Mouse (Mus musculus): ENCODE results near the gene Tpcn1. TPM values are rescaled to one million over a fixed set of nuclear protein-coding genes. Genes with fewer than 3 reads are reported as not detected.
A peak's percentile ranks its signal among the peaks of the same experiment; 100 is the strongest.

Gene Tpcn1
- polyA plus RNA-seq, 1 experiment from 2014 or later, result 25.3 TPM

DNA sequence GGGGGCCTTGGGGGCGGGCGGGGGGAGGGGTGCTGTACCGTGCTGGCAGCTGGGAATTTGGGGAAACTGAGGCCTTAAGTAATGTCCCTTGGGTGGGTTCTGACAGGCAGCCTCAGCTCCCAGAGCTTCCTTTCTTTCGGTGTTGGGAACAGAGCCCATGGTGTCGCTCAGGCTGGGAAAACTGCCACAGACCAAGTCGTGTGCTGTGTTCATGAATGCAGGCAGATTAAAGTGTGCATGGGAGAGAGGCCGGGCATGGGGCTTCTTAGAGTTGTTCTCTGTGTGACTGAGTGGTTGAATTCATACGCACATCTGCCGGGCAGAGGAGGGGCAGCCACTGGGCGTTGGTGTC lies 33.3 kb upstream of the Tpcn1 start:
- peaks cover 68% of the 10 kb centered on the region for H3K36me3 ChIP-seq
- 89% methylated on average over 10 of the region's 10 CpGs for WGBS
- ATAC-seq, result no peak

DNA sequence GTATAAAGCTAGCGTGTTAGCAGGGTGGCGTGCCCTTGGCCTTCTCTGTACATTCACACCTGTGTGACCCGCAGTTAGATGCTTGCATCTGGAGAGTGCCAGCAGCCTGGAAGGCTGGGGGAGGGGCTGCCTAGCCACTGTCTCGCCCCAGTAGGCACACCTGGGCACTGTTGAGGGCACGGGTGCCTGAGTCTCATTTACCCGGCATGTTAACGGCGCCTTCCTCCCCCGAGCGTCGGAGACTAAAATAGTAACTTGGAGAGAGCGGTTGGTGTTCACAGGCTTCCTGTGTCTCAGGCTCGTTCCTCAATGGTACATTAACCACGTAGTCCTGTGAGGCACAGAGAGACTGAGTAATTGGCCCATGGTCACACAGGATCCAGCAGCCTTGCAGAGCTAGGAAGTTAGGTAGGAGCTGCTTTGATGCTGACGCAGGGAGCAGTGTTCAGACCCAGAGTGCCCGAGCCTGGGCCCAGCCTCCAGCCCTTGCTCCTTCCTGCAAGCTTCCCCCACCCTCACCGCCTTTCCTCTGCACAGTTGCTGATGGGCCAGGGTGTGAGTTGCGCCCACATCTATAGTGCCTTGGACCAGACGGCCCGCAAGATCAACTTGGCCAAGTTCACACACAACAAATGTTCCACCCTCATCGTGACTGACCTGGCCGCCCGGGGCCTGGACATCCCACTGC lies 32.7 kb upstream of the Tpcn1 start:
- no peaks in the 10 kb centered on the region for H3K27me3 ChIP-seq (replicated peaks)
- H3K4me3 ChIP-seq (replicated peaks), result no peak overlapping the region
- H3K4me2 ChIP-seq (replicated peaks), result no peak overlapping the region
- H3K27ac ChIP-seq, result no peak overlapping the region
- H3K4me1 ChIP-seq (replicated peaks), result no peaks in the 10 kb centered on the region; the same call in 1 of the 2 replicates
- H3K9me3 ChIP-seq, result no peaks in the 10 kb centered on the region
- H3K36me3 ChIP-seq, result peaks cover 65% of the 10 kb centered on the region
- WGBS, result 91% methylated on average over 23 of the region's 23 CpGs
- ATAC-seq, result no peak; the same call in 1 of the 2 replicates
- no peak overlapping the region for H3K9ac ChIP-seq

More for the DNA sequence above, 33.3 kb upstream of the Tpcn1 start:
- H3K4me1 ChIP-seq (replicated peaks), result no peaks in the 10 kb centered on the region; the same call in 1 of the 2 replicates
- no peaks in the 10 kb centered on the region for H3K9me3 ChIP-seq
- H3K9ac ChIP-seq, result no peak overlapping the region
- H3K4me2 ChIP-seq (replicated peaks), result no peak overlapping the region
- H3K4me3 ChIP-seq (replicated peaks), result no peak overlapping the region
- H3K27ac ChIP-seq, result no peak overlapping the region
- H3K27me3 ChIP-seq (replicated peaks), result no peaks in the 10 kb centered on the region

DNA sequence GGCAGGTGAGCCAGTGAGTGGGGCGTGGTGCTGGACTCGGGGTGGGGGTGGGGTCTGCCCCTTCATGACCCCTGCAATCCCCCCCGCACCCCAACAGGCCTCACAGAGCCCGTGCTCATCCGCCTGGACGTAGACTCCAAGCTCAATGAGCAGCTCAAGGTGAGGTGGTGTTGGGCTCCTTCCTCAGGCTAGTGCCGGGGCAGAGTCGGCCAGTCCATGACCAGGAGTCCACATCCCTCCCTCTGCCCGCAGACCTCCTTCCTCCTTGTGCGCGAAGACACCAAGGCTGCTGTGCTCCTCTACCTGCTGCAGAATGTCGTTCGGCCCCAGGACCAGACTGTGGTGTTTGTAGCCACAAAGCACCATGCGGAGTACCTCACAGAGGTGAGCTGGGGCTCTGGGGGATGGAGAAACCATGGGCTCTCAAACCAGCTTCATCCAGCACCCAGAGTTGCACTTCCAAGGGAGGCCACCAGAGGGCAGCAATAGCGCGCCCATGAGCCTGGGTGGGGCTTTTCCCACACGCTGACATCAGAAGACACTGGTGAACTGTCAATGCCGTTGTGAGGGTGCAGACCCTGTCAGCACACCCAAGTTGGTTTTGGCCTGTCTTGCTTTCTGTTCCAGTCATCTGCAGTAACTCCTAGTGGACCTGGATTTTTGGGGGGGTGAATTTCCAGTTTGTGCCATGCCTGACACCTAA lies 32.1 kb upstream of the Tpcn1 start:
- Histone ChIP-seq H3K4me2 (replicated peaks) (no peak overlapping the region), H3K9me3 (no peaks in the 10 kb centered on the region), H3K27me3 (replicated peaks) (no peaks in the 10 kb centered on the region), H3K4me1 (replicated peaks) (no peaks in the 10 kb centered on the region; the same call in 1 of the 2 replicates), H3K27ac (no peak overlapping the region), H3K4me3 (replicated peaks) (no peak overlapping the region), H3K9ac (no peak overlapping the region), H3K36me3 (peaks cover 67% of the 10 kb centered on the region)
- WGBS, result 70% methylated on average over 18 of the region's 18 CpGs
- ATAC-seq, result peak; percentile 23

DNA sequence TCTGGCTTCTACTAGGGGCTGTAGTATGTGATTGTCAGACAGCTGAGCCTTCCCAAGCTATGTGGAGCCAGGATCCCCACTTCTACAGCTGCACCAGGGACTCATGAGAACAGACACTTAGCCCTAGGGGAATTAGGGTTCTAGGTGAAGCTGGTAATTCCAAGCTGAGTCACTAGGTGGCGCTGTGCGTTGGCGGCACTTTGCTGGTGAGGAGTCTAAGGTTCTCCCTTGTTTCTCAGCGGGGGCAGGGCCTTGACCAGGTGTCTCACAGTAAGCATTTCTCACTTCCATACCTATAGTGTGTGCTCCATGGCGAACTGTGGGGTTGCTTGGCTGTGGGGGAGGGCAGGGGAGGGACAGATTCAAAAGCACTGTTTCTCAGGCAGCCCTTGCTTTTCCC lies 30.7 kb upstream of the Tpcn1 start:
- Histone ChIP-seq H3K9me3 (no peaks in the 10 kb centered on the region), H3K4me3 (replicated peaks) (no peak overlapping the region), H3K4me1 (replicated peaks) (no peaks in the 10 kb centered on the region; the same call in 1 of the 2 replicates), H3K27ac (no peak overlapping the region), H3K36me3 (peaks cover 56% of the 10 kb centered on the region), H3K4me2 (replicated peaks) (no peak overlapping the region), H3K27me3 (replicated peaks) (no peaks in the 10 kb centered on the region), H3K9ac (no peak overlapping the region)
- 21% methylated on average over 5 of the region's 5 CpGs for WGBS
- no peak for ATAC-seq

DNA sequence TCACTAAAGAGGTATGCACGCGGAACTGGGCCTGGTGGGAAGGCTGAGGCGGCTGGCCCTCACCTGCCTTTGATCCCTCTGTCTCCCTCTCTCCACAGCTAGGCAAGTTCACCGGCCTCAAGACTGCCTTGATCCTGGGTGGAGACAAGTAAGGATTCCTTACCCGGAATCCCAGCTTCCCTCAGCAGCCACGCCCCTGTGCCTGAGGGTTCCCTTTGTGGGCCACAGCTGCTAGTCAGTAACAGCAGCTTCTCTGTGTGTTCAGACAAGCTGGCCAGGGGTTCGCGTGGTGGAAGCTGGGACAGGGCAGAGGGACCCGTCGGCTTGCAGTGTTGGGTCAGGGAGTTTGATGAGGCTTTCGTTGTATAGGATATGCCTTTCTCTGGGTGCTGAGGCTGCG lies 30.3 kb upstream of the Tpcn1 start:
- peaks cover 4% of the 10 kb centered on the region; the same call in 1 of the 2 replicates for H3K4me1 ChIP-seq (replicated peaks)
- 82% methylated on average over 12 of the region's 12 CpGs for WGBS
- no peak for ATAC-seq
- H3K9ac ChIP-seq, result no peak overlapping the region
- H3K4me3 ChIP-seq (replicated peaks), result no peak overlapping the region
- H3K27ac ChIP-seq, result no peak overlapping the region
- no peak overlapping the region for H3K4me2 ChIP-seq (replicated peaks)
- peaks cover 52% of the 10 kb centered on the region for H3K36me3 ChIP-seq
- H3K27me3 ChIP-seq (replicated peaks), result no peaks in the 10 kb centered on the region
- no peaks in the 10 kb centered on the region for H3K9me3 ChIP-seq

DNA sequence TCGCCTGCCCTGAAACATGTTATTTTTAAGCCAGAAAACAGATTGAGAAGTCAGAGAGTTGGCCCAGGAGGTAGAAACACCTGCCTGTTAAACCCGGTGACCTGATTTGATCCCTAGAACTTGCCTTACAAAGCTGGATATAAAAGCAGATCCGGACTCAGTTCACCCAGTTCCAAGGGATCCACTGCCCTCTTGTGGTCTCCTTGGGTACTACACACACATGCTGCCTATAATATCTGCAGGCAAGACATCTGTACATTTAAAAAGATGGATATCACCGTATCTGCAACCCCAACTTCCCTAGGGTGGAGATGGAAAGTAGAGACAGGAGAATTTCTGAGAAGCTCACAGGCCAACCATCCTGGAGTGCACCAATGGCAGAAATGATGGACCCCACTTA lies 27.4 kb upstream of the Tpcn1 start:
- WGBS, result 94% methylated on average over 4 of the region's 4 CpGs

DNA sequence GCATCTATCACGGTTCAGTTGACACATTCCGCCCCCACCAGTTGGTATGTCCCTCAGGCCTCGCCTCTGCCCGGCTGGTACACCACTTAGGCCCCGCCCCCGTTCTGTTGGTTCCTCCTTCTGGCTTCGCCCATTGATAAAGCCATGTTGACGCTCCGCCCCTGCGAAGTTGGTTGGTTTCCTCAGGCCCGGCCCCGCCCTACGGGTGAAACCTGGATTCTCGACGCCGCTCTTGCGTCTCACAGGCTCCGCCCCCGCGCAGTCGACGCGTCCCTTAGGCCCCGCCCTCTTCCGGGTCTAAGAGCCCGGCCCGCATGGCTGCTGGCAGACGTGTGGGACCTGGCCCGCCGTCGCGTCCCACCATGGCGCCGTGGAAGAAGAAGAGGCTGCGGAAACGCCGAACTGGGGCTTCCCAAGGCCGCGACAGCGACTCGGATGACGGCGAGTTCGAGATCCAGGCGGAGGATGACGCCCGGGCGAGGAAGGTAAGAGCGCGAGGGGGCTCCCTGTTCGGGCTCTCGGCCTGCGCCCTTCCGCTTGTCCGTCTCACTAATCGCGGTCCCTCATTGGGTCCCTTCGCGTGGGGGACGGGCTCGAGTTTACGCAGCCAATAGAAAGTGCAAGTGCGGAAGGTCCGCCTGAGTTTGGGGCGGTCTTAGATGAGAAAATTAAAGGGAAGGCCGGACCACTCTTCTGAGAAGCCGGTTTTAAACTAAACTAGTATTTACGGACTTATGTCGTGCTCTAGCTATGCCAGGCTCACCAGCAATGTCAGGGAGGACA lies 24.5 kb upstream of the Tpcn1 start:
- ATAC-seq, result peak; percentile 94
- peak overlapping the region; percentile 72 for H3K9ac ChIP-seq
- WGBS, result under 1% methylated on average over 69 of the region's 69 CpGs

More for the DNA sequence above, 27.4 kb upstream of the Tpcn1 start:
- H3K4me1 ChIP-seq (replicated peaks), result peaks cover 13% of the 10 kb centered on the region
- no peak overlapping the region for H3K27ac ChIP-seq
- no peaks in the 10 kb centered on the region for H3K9me3 ChIP-seq
- H3K4me2 ChIP-seq (replicated peaks), result no peak overlapping the region
- H3K4me3 ChIP-seq (replicated peaks), result no peak overlapping the region
- no peak overlapping the region for H3K9ac ChIP-seq
- ATAC-seq, result no peak
- H3K27me3 ChIP-seq (replicated peaks), result no peaks in the 10 kb centered on the region
- H3K36me3 ChIP-seq, result peaks cover 30% of the 10 kb centered on the region

DNA sequence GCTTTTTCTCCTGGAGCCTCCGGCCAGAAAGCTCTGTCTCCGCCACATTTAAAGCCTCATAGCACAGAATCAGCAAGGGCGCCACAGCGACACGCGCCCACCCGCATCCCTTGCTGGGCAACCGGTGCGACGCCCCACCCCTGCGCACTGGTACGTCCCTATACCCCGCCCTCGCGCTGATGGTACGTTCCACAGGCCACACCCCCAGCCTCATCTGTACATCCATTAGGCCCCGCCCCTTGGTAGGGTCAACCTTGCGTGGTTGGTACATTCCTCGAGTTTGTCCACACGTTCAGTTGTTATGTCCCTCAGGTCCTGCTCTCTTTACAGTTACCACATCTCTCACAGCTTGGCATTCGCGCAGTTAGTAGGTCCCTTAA lies 24.0 kb upstream of the Tpcn1 start, which contains the start of the genes Rita1 and Ddx54:
Gene Rita1 (minus strand): TSS at position 148 of the 380 bp plus-strand sequence.
Gene Ddx54 (plus strand): TSS at position 298 of the 380 bp plus-strand sequence.
- Histone ChIP-seq H3K9me3 (no peaks in the 10 kb centered on the region), H3K36me3 (peaks cover 6% of the 10 kb centered on the region), H3K9ac (peak within 1 kb of the TSS; percentile 72), H3K4me2 (replicated peaks) (peak within 1 kb of the TSS; percentile 83), H3K4me3 (replicated peaks) (peak within 1 kb of the TSS; percentile 76), H3K27me3 (replicated peaks) (no peaks in the 10 kb centered on the region), H3K4me1 (replicated peaks) (peaks cover 14% of the 10 kb centered on the region), H3K27ac (peak within 1 kb of the TSS; percentile 85)
- under 1% methylated on average over 22 of the region's 22 CpGs for WGBS
- peak; percentile 87 for ATAC-seq

More for the DNA sequence above, 24.5 kb upstream of the Tpcn1 start:
- H3K27me3 ChIP-seq (replicated peaks), result no peaks in the 10 kb centered on the region
- H3K4me3 ChIP-seq (replicated peaks), result peak overlapping the region; percentile 76
- peaks cover 7% of the 10 kb centered on the region for H3K36me3 ChIP-seq
- peak overlapping the region; percentile 85 for H3K27ac ChIP-seq
- H3K4me1 ChIP-seq (replicated peaks), result peaks cover 14% of the 10 kb centered on the region
- H3K4me2 ChIP-seq (replicated peaks), result peak overlapping the region; percentile 83
- H3K9me3 ChIP-seq, result no peaks in the 10 kb centered on the region

DNA sequence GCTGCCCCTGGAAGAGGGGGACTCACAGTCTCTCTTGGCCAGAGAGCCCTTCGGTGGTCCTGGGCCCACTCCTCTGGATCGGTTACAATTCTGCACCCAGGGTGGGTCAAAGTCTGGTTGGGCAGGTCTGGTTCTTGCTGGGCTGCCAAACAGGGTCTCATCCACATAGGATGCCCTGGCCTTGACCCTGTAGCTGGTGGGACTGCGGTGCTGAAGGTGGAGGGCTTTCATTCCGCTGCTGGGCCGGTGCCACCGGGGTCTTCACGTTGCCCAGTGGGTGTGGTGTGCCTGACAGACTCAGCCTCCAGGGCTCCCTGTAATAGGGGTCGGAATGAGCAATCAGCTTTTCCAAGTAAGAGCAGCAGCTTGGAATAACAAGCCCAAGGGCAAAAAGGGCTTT lies 22.9 kb upstream of the Tpcn1 start:
- peaks cover 6% of the 10 kb centered on the region for H3K36me3 ChIP-seq
- peak overlapping the region; percentile 83 for H3K4me2 ChIP-seq (replicated peaks)
- H3K4me1 ChIP-seq (replicated peaks), result peaks cover 14% of the 10 kb centered on the region
- H3K4me3 ChIP-seq (replicated peaks), result peak overlapping the region; percentile 76
- H3K9me3 ChIP-seq, result no peaks in the 10 kb centered on the region
- no peak for ATAC-seq
- peak overlapping the region; percentile 49 for H3K9ac ChIP-seq
- 43% methylated on average over 8 of the region's 8 CpGs for WGBS
- H3K27ac ChIP-seq, result no peak overlapping the region
- no peaks in the 10 kb centered on the region for H3K27me3 ChIP-seq (replicated peaks)

DNA sequence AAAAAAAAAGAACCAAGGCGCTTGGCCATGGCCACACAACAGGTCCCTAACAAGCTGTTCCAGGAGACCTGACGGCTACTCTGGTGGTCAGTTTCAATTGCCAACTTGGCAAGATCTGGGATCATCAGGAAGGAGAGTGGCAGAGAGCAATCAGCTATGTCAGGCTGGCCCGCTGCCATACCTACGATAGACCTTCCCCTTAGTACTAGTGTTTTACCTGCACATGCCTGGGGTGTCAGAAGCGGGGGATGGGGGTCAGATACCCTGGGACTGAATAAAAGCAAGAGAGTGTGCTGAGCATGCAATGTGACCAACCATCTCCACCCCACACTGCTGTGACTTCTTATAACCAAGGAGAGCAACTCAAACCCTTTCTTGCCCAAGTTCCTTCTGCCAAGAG lies 22.4 kb upstream of the Tpcn1 start:
- Histone ChIP-seq H3K36me3 (peaks cover 4% of the 10 kb centered on the region), H3K4me1 (replicated peaks) (peaks cover 14% of the 10 kb centered on the region), H3K9me3 (no peaks in the 10 kb centered on the region), H3K4me3 (replicated peaks) (no peak overlapping the region), H3K27me3 (replicated peaks) (no peaks in the 10 kb centered on the region), H3K4me2 (replicated peaks) (peak overlapping the region; percentile 83), H3K9ac (no peak overlapping the region), H3K27ac (no peak overlapping the region)
- WGBS, result 89% methylated on average over 5 of the region's 5 CpGs
- ATAC-seq, result no peak

DNA sequence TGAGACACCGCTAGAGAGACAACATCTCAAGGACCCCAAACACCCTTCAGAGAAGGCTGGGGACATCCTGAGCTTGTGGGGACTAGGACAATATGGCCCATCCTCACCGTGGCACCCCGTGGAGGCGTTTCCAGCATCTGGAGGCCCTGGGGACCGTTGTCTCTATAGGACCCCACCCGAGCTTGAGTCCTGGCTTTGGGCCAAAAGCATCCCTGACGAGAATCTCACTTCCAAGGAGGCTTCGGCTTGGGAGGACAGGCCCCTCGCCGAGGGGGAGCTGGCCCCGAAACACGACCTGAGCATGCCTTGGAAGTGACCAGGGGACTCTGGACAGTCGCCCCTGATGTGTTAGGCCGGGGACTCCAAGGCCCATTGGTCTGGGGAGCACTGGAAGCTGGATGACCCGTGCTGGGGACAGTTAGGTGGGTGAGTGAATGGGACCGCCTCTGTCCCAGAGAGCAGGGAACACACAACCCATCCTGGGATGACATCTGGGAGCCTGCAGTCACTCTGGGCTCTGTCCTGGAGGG lies 20.8 kb upstream of the Tpcn1 start:
- no peak overlapping the region for H3K4me2 ChIP-seq (replicated peaks)
- H3K9ac ChIP-seq, result no peak overlapping the region
- no peaks in the 10 kb centered on the region for H3K9me3 ChIP-seq
- H3K36me3 ChIP-seq, result no peaks in the 10 kb centered on the region
- no peak overlapping the region for H3K4me3 ChIP-seq (replicated peaks)
- no peaks in the 10 kb centered on the region for H3K27me3 ChIP-seq (replicated peaks)
- WGBS, result 84% methylated on average over 16 of the region's 16 CpGs
- no peak overlapping the region for H3K27ac ChIP-seq
- peaks cover 18% of the 10 kb centered on the region for H3K4me1 ChIP-seq (replicated peaks)
- ATAC-seq, result no peak

DNA sequence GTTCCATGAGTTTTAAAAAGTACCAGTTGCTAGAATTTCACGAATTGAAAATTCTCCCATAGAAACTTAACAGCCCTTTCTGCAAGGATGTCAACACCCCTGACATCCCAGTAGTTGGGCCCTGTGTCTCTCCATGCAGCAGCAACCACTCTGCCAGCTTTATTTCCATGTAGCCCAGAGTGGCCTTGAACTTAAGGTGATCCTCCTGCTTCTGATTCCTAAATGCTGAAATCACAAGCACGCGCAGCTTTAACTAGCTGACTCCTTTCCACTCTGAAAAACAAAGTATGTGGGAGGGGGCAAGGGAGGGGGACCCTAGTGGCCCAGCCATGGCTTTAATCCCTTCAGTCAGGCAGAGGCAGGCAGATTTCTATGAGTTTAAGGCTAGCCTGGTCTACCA lies 18.9 kb upstream of the Tpcn1 start:
- H3K4me3 ChIP-seq (replicated peaks), result no peak overlapping the region
- H3K9me3 ChIP-seq, result no peaks in the 10 kb centered on the region
- no peak overlapping the region for H3K4me2 ChIP-seq (replicated peaks)
- WGBS, result 78% methylated on average over 3 of the region's 3 CpGs
- H3K27ac ChIP-seq, result no peak overlapping the region
- no peaks in the 10 kb centered on the region for H3K27me3 ChIP-seq (replicated peaks)
- peaks cover 14% of the 10 kb centered on the region for H3K4me1 ChIP-seq (replicated peaks)
- H3K9ac ChIP-seq, result no peak overlapping the region
- H3K36me3 ChIP-seq, result no peaks in the 10 kb centered on the region
- ATAC-seq, result no peak
